Mouse (Mus musculus) heart, embryonic 14.5 days (tissue): Measurements from ENCODE around the gene Arhgap40. TPM values are rescaled to one million over a fixed set of nuclear protein-coding genes. Genes with fewer than 3 reads are reported as not detected.

ENCODE experiments used
- ATAC-seq: fragments of 200-750 bp; cut with Nextera tagmentation; 2 replicates; pipeline ENCODE4 v1.8.0; 2017; ENCODE audit warnings: low read depth, moderate TSS enrichment; ENCODE audit not compliant: insufficient number of reproducible peaks, insufficient read depth, low FRiP score
- H3K27ac ChIP-seq, 2 experiments: fragments of 200-500 bp in 1 of 2; fragments of 300-500 bp in 1 of 2; sonication (generic) in 1 of 2; replicated peaks in 1 of 2; 2 replicates each; pipeline ENCODE4 v1.5.1; 2012 to 2014; ENCODE audit warnings: low read depth in 2 of 2, low read length in 2 of 2, control low read depth in 1 of 2, mild to moderate bottlenecking in 1 of 2, mixed read lengths in 1 of 2; ENCODE audit not compliant: control insufficient read depth in 1 of 2, insufficient read depth in 1 of 2
- H3K27me3 ChIP-seq: fragments of 300-500 bp; sonication (generic); 2 replicates; pipeline ENCODE4 v1.6.1; 2014; ENCODE audit warnings: mild to moderate bottlenecking, low read length, control low read depth; ENCODE audit not compliant: control insufficient read depth, insufficient read depth
- H3K36me3 ChIP-seq: fragments of 300-500 bp; sonication (generic); 2 replicates; pipeline ENCODE4 v1.6.1; 2014; ENCODE audit warnings: mild to moderate bottlenecking, control low read depth, low read length, mixed read lengths; ENCODE audit not compliant: control insufficient read depth, insufficient read depth
- H3K4me1 ChIP-seq, 2 experiments: fragments of 200-500 bp in 1 of 2; fragments of 300-500 bp in 1 of 2; sonication (generic) in 1 of 2; 2 replicates each; pipeline ENCODE4 v1.6.1; 2012 to 2014; ENCODE audit warnings: low read length in 2 of 2, control low read depth in 1 of 2, mixed read lengths in 1 of 2; ENCODE audit not compliant: control insufficient read depth in 2 of 2, insufficient read depth in 2 of 2
- H3K4me2 ChIP-seq: fragments of 300-500 bp; sonication (generic); 2 replicates; pipeline ENCODE4 v1.6.1; 2014; ENCODE audit warnings: mild to moderate bottlenecking, low read length
- H3K4me3 ChIP-seq, 2 experiments: fragments of 200-500 bp in 1 of 2; fragments of 300-500 bp in 1 of 2; sonication (generic) in 1 of 2; 2 replicates each; pipeline ENCODE4 v1.5.1; 2012 to 2014; ENCODE audit warnings: low read length in 2 of 2, mild to moderate bottlenecking in 2 of 2, control low read depth in 1 of 2, low read depth in 1 of 2, moderate library complexity in 1 of 2; ENCODE audit not compliant: control insufficient read depth in 1 of 2, insufficient read depth in 1 of 2
- H3K9ac ChIP-seq: fragments of 300-500 bp; sonication (generic); 2 replicates; pipeline ENCODE4 v1.6.1; 2014; ENCODE audit warnings: mild to moderate bottlenecking, low read length
- H3K9me3 ChIP-seq: fragments of 300-500 bp; sonication (generic); 2 replicates; pipeline ENCODE4 v1.6.1; 2016; ENCODE audit warnings: low read length, control low read depth; ENCODE audit not compliant: control insufficient read depth
- WGBS: fragments of 180-500 bp; shearing (Covaris S2); extraction: QIAGEN DNeasy Blood & Tissue Kit; methylation state at CpG from one replicate; pipeline ENCODE4 v1.1.7; 2014; 5-methylcytosine and 5-hydroxymethylcytosine counted together
- polyA plus RNA-seq: library from polyadenylated mRNA; unstranded; fragments of >200 nt; fragmentation: Nextera tagmentation; extraction: Ambion mirVana; gene quantifications from 2 replicates; pipeline ENCODE4 v1.2.1, GENCODE M21; 2014

Gene Arhgap40
- polyA plus RNA-seq, 1 experiment from 2014 or later: 0.15 TPM

DNA sequence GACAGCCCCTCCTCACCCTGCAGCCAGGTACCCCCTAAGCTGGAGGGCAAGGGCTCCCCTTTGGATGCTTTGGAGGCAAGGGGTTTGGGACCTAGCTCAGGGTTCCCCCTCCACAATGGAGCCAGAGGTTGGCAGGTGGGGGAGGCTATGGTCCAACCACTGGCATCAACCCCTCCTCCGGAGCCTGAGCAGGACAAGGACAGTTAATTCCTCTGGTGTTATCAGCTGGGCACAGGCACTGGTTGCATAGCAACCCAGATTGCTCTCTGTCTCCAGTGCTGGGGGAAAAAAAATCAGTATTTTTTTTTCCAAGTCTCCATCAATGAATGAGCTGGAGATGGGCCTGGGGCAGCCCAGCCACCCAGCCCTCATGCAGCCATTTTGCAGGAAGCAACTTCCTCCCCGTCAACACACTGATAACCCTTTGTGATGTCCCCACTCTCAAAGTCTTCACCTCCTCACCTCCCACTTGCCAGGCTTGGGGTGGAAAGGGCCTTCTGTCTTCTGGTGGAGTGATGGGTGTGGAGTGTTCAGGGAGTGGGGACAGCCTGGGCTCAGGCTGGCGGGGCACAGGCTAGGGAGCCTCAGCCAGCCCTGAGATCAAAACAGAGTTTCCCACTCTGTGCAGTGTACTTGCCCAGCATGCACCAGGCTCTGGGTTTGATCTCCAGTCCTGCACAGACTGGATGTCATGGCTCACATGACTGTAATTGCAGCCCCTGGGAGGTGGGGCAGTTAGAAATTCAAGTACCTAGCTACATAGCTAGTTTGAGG, 49.0 kb downstream of the Arhgap40 start:
- Histone ChIP-seq H3K27ac (no peak overlapping the region), H3K36me3 (no peaks in the 10 kb centered on the region), H3K9me3 (no peaks in the 10 kb centered on the region), H3K4me3 (no peak overlapping the region), H3K9ac (no peak overlapping the region), H3K27me3 (peaks cover 24% of the 10 kb centered on the region; the same call in 1 of the 2 replicates), H3K4me1 (peaks cover 4 to 5% of the 10 kb centered on the region in 2 experiments; a peak in 1 of 4 replicates), H3K4me2 (no peak overlapping the region)
- no peak for ATAC-seq
- 19% methylated on average over 3 of the region's 3 CpGs for WGBS

DNA sequence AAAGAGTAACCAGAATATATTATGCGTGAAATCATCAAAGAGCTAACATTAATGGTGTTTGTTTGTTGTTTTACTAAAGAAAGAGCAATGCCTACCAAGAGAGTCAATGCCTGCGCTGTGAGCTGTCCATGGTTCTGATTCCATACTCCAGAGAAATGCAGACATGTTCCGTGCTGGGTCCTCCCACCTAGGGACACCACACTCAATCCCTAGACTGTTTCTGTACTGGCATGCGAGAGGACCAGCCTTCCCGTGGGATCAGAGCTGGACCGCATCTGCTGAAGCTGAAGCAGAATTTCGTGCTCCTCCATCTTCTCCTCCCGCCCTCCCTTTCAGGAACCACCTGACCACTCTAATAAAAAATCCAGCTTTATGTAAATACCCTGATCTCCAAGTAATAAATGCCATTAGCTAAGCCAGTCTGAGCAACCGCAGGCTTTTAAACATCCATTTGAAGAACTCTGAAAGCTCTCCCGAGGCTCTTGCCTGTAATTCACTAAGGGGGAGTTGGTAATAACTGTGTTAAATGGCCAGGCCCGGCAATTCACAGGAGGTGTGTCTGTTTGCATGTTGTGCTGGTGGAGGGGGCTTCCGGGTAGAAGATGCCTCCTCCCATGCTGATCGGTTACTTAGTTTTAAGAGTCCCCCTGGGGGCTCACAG, 58.0 kb downstream of the Arhgap40 start:
- Histone ChIP-seq H3K36me3 (no peaks in the 10 kb centered on the region), H3K27ac (no peak overlapping the region), H3K4me2 (no peak overlapping the region), H3K9me3 (no peaks in the 10 kb centered on the region), H3K27me3 (peaks cover 26% of the 10 kb centered on the region; the same call in 1 of the 2 replicates), H3K9ac (no peak overlapping the region), H3K4me3 (no peak overlapping the region), H3K4me1 (no peaks in the 10 kb centered on the region)
- 30% methylated on average over 13 of the region's 13 CpGs for WGBS
- ATAC-seq: 0 out of 2 replicates have a peak, but pooled peaks have one; percentile 35

DNA sequence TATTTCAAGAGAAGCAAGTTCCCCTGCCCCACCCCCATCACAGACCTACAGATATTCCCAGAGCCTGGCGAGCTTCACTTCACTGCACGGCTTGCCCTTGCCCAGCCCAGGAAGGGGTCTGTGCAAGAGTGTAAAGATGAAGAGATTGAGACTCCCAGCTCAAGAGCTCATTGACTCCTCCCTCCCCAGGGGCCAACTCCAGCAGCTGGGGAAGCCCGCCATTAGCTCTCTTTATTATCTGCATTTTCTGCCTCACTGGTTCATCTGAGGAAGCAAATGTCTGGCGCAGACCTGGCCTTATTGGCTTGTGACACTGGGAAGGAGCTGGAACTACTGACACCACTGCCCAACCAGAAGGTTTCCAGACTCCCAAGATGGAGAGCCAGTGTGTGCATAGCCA, 67.4 kb downstream of the Arhgap40 start:
- Histone ChIP-seq H3K4me3 (no peak overlapping the region), H3K36me3 (no peaks in the 10 kb centered on the region), H3K4me1 (peaks cover 0 to 2% of the 10 kb centered on the region in 2 experiments; a peak in 1 of 4 replicates), H3K9me3 (no peaks in the 10 kb centered on the region), H3K9ac (no peak overlapping the region), H3K27me3 (0 out of 2 replicates have a peak, but pooled peaks cover 2% of the 10 kb centered on the region), H3K27ac (no peak overlapping the region), H3K4me2 (no peak overlapping the region)
- WGBS: 42% methylated on average over 4 of the region's 4 CpGs
- no peak for ATAC-seq

DNA sequence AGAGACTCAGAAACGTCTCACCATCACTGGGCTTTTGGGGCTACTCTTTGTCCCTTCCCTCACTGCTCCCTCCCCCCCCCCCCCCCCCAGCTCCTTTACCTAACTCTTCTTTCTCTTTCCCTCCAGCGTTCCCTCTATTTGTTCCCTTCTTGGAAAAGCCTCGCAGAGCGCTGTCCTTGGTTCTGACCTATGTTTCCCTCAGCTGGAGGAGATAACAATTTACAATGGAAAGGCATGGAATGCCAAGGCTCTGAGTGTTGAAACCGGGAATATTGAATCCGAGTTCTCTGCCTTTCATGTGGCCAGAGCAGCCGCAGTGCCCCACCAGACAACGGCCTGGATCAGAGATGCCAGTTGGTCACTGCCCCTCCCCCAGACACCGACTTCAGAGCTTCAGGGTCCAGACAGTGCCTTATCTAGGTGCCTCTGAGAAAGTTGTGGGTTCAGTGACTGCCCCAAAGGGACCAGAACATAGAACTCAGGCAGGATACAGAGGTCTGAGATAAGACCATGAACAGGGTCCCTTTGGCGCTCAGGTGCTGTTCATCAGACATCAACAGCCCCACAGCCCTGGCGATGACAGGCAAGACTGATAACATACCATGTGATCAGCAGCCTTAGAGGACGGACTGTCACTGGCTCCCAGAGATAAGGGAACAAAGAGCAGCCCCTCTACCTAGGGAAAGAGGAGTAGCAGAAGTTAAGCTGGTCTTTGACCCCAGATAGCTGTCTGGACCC, 72.2 kb downstream of the Arhgap40 start:
- no peak overlapping the region for H3K9ac ChIP-seq
- H3K27ac ChIP-seq: no peak overlapping the region
- H3K36me3 ChIP-seq: no peaks in the 10 kb centered on the region
- H3K27me3 ChIP-seq: peaks cover 3% of the 10 kb centered on the region; the same call in 1 of the 2 replicates
- no peak overlapping the region for H3K4me3 ChIP-seq
- WGBS: under 1% methylated on average over 12 of the region's 12 CpGs
- H3K4me1 ChIP-seq: peaks cover 0 to 2% of the 10 kb centered on the region in 2 experiments; a peak in 1 of 4 replicates
- H3K9me3 ChIP-seq: no peaks in the 10 kb centered on the region
- H3K4me2 ChIP-seq: no peak overlapping the region
- ATAC-seq: no peak

DNA sequence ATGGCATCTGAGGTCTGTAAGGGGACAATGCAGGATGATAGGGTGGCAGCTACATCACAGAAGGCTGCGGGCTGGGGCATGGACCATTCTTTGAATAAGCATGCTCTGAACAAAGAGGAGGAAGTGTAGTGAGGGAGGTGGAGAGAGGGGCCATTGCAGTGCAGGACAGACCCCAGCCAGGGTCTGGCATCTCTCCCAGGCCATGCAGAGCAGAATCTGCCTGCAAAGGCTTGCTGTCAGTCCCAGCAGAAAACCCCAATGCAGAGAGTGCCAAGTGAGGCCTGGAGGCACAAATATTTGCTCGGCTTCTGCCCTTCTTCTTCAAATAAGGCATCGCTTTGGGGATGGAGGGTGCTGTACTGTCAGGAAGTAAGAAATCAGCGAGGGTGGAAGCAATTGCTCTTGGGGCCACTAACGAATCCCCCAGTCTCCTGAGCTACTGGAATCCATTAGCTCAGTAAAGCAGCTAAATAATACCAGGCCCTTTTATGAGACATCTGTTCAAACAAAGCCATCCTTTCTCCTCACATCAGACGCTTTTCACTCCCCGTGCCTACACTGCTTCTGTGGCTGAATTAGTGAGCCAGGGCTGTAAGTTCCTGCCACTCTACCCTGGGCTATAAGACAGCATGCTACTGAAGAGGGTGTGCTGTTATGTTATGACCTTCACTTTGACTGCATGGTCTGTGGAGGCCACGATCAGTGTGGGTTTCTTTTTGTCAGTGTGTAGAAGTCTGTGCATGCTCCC, 76.1 kb downstream of the Arhgap40 start:
- WGBS: 51% methylated on average over 8 of the region's 8 CpGs
- Histone ChIP-seq H3K9me3 (no peaks in the 10 kb centered on the region), H3K4me1 (peaks cover 0 to 2% of the 10 kb centered on the region in 2 experiments; a peak in 1 of 4 replicates), H3K27me3 (peaks cover 3% of the 10 kb centered on the region; the same call in 1 of the 2 replicates), H3K9ac (no peak overlapping the region), H3K4me2 (no peak overlapping the region), H3K36me3 (no peaks in the 10 kb centered on the region), H3K4me3 (no peak overlapping the region), H3K27ac (no peak overlapping the region)
- no peak for ATAC-seq

DNA sequence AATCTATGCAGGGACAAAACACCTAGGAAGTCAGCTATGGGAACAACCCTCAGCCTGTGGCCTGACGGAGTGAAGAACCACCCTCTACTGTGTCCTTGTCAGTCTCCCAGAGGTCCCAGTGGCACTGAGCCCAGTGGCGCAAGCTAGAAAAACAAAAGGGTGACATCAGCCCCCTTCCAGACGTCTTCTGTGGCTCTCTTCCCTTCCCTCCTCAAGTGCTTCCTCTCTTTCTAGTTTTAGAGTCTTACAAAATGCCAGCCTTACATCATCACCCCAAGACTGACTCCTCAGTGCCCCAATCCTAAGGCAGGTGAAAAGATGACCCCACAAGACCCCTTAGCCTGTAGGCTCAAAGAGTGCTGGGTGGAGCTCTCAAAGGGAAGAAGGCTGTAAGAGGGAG, 77.9 kb downstream of the Arhgap40 start:
- Histone ChIP-seq H3K4me1 (no peaks in the 10 kb centered on the region), H3K36me3 (no peaks in the 10 kb centered on the region), H3K4me3 (no peak overlapping the region), H3K27ac (no peak overlapping the region), H3K27me3 (peaks cover 7% of the 10 kb centered on the region), H3K9me3 (no peaks in the 10 kb centered on the region), H3K4me2 (no peak overlapping the region), H3K9ac (no peak overlapping the region)
- ATAC-seq: no peak
- WGBS: 37% methylated on average over 3 of the region's 3 CpGs

DNA sequence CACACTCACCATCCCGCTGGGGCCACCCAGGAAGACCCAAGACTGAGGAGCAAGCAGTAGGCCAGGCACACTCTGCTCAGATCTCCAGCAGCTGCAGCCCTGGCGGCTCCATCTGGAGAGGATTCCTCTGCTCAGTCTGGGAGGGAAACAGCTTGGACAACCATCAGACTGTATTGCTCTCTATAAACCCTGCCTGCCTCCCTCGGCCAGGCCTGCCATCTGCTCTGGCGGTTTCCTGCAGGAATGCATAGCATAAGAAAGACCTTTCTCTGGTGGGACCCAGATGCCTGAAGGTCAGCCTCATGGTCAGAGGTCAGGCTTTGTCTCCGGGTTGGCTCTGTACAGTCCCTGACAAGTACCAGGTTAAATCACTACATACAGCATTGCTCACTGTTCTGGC, 78.7 kb downstream of the Arhgap40 start:
- WGBS: 40% methylated on average over 5 of the region's 5 CpGs
- no peak overlapping the region for H3K27ac ChIP-seq
- H3K27me3 ChIP-seq: peaks cover 13% of the 10 kb centered on the region
- H3K4me1 ChIP-seq: no peaks in the 10 kb centered on the region
- H3K9me3 ChIP-seq: no peaks in the 10 kb centered on the region
- H3K36me3 ChIP-seq: no peaks in the 10 kb centered on the region
- H3K4me3 ChIP-seq: no peak overlapping the region
- H3K4me2 ChIP-seq: no peak overlapping the region
- ATAC-seq: no peak
- no peak overlapping the region for H3K9ac ChIP-seq
